Mouse (Mus musculus) liver, adult 2 months (tissue): ENCODE data around the gene Lsm14a. TPM values are rescaled to one million over a fixed set of nuclear protein-coding genes. Genes with fewer than 3 reads are reported as not detected.

Experiments
- DNase-seq: peaks from one replicate; pipeline ENCODE4 v3.0.0-alpha.2; 2011; ENCODE audit warnings: low read depth, low spot score; ENCODE audit errors: extremely low read depth
- H3K27ac ChIP-seq: fragments of 200-500 bp; replicated peaks from 2 replicates; pipeline ENCODE4 v1.5.1; 2012; ENCODE audit warnings: low read depth, mild to moderate bottlenecking, control low read depth, inconsistent platforms, low read length; ENCODE audit not compliant: insufficient read depth
- H3K27me3 ChIP-seq: fragments of 200-500 bp; 2 replicates; pipeline ENCODE4 v1.6.1; 2012; ENCODE audit warnings: mild to moderate bottlenecking, moderate library complexity, low read length, inconsistent platforms; ENCODE audit not compliant: control insufficient read depth, insufficient read depth
- H3K36me3 ChIP-seq: fragments of 200-500 bp; 2 replicates; pipeline ENCODE4 v1.6.1; 2012; ENCODE audit warnings: low read length, inconsistent platforms; ENCODE audit not compliant: control insufficient read depth, insufficient read depth
- H3K4me1 ChIP-seq: fragments of 200-500 bp; 2 replicates; pipeline ENCODE4 v1.6.1; 2011; ENCODE audit warnings: low read length; ENCODE audit not compliant: control insufficient read depth, insufficient read depth
- H3K4me3 ChIP-seq: fragments of 200-500 bp; 2 replicates; pipeline ENCODE4 v1.5.1; 2011; ENCODE audit warnings: low read depth, mild to moderate bottlenecking, control low read depth, low read length, moderate library complexity; ENCODE audit not compliant: insufficient read depth
- H3K79me2 ChIP-seq: fragments of 200-500 bp; 2 replicates; pipeline ENCODE4 v1.6.1; 2012; ENCODE audit warnings: inconsistent platforms, mild to moderate bottlenecking, low read length, moderate library complexity; ENCODE audit not compliant: control insufficient read depth, insufficient read depth
- H3K9ac ChIP-seq: fragments of 200-500 bp; 2 replicates; pipeline ENCODE4 v1.6.1; 2012; ENCODE audit warnings: low read depth, mild to moderate bottlenecking, control low read depth, inconsistent platforms, low read length
- CTCF ChIP-seq: fragments of 200-500 bp; IDR thresholded peaks from 2 replicates; pipeline ENCODE4 v1.5.1; 2011; ENCODE audit warnings: low read depth, low read length, control low read depth
- POLR2A ChIP-seq: fragments of 200-500 bp; IDR thresholded peaks from 2 replicates; pipeline ENCODE4 v1.6.1; 2011; ENCODE audit warnings: low read length, control low read depth; ENCODE audit not compliant: insufficient read depth; ENCODE audit errors: extremely low read depth
- whole genome bisulfite sequencing: fragments of 180-500 bp; shearing (Covaris S2); methylation state at CpG from one replicate; pipeline ENCODE4 v1.1.7; 2018; 5-methylcytosine and 5-hydroxymethylcytosine counted together
- polyA plus RNA-seq: library from polyadenylated mRNA; depleted of rRNA; stranded (reverse); fragments of >200 nt; gene quantifications from 2 replicates; pipeline ENCODE4 v1.2.3, GENCODE M21; 2012
- total RNA-seq: library from RNA; depleted of rRNA; stranded (reverse); fragments of >200 nt; gene quantifications from 2 replicates; pipeline ENCODE4 v1.2.3, GENCODE M21; 2014

Lsm14a gene
- total and polyA plus RNA-seq, 2 experiments: 12.5 to 26.2 TPM

DNA sequence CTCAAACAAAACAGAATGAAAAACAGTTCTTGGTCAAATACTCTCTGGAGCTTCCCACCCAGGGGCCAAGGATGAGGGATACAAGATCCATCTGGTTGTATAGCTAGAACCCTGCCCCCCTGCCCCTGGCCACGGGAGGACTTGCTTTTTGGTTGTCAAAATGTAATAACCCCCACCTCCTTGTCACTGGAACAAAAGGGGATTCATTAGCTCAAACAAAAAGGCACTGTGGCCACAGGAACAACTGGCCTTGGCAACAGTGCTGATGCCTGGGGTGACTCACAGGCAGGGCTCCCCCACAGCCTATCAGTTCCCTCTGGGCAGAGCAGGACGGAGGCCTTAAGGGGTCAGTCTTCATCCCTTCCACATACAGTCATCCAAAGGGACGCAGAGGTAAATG lies 73.2 kb downstream of the Lsm14a start:
- no peak overlapping the region for H3K9ac ChIP-seq
- no peaks in the 10 kb centered on the region for H3K36me3 ChIP-seq
- no peak overlapping the region for H3K27ac ChIP-seq
- 75% methylated on average over 3 of the region's 3 CpGs for WGBS
- TF ChIP-seq CTCF (no peak), POLR2A (no peak)
- no peak overlapping the region for H3K4me3 ChIP-seq
- DNase-seq: no peak
- no peaks in the 10 kb centered on the region for H3K27me3 ChIP-seq
- H3K4me1 ChIP-seq: no peaks in the 10 kb centered on the region
- H3K79me2 ChIP-seq: no peaks in the 10 kb centered on the region

- no peak for DNase-seq
- no peaks in the 10 kb centered on the region for H3K79me2 ChIP-seq
- H3K36me3 ChIP-seq: no peaks in the 10 kb centered on the region
- H3K27ac ChIP-seq: no peak overlapping the region
- H3K9ac ChIP-seq: no peak overlapping the region
- no peaks in the 10 kb centered on the region for H3K4me1 ChIP-seq
- TF ChIP-seq CTCF: no peak
- no peak for TF ChIP-seq POLR2A
- H3K27me3 ChIP-seq: no peaks in the 10 kb centered on the region
- WGBS: 70% methylated on average over 2 of the region's 2 CpGs
- no peak overlapping the region for H3K4me3 ChIP-seq
Measured at GRCm38 (mm10) chr7:34319123-34319522, 74.0 kb downstream of the Lsm14a start.

DNA sequence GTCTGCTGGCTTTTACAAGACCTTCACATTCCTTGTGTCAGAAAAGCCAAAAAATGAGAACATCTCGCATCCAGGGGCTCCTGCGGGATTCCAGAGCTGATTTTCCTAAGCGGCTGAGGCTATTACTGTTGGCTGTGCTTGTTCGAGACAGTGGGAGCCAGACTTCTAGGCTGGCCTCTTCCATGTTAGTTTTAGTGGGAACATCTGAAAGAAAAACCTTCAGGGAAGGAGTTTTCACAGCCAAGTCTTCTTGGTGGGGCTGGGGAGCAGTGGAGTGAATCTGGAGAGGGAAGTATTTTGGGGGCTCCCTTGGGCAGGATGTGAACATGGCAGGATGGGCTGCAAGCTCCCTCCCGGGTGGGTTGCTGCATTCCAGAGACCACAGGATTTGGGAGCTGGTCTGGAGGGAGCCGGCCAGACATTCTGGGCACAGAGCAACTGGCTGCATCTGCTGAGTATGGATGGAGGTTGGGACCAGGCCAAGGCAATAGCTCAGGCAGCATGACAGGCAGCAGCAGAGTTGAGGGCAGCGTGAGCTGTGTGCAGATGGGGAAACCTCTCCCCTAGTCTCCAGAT lies 75.1 kb downstream of the Lsm14a start:
- TF ChIP-seq CTCF: no peak
- no peak for TF ChIP-seq POLR2A
- Histone ChIP-seq H3K4me3 (no peak overlapping the region), H3K9ac (no peak overlapping the region), H3K27ac (no peak overlapping the region), H3K27me3 (no peaks in the 10 kb centered on the region), H3K4me1 (peaks cover 1% of the 10 kb centered on the region), H3K36me3 (no peaks in the 10 kb centered on the region), H3K79me2 (peaks cover under 1% of the 10 kb centered on the region; the same call in 1 of the 2 replicates)
- 86% methylated on average over 7 of the region's 7 CpGs for WGBS
- DNase-seq: no peak

DNA sequence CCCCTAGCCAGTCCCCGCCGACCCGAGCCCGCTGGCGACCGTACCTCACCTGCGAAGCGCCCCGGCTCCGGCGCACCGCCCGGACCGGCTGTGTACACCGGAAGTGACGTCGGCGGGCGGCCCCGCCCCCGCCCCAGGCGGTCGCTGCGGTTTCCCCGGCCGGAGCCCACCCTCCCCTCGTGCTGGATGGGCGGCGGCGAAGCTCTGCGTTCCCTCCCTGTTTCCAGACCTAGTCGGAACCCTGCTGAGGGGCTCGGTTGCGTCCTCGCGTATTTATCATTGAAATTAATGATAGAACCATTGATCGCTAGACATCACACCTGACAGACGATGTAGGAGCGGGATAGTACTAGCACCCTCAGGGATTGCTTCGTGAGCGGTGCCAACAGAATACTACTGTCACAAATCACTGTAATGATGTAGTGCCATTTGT lies 79.7 kb downstream of the Lsm14a start, which contains the start of gene 4931406P16Rik:
Gene 4931406P16Rik, minus strand, starts transcription at position 109 of the 433 bp plus-strand sequence.
- under 1% methylated on average over 41 of the region's 41 CpGs for WGBS
- Histone ChIP-seq H3K4me1 (peaks cover 4% of the 10 kb centered on the region), H3K4me3 (peak within 1 kb of the TSS; percentile 91), H3K27me3 (no peaks in the 10 kb centered on the region), H3K9ac (peak within 1 kb of the TSS; percentile 99), H3K27ac (peak within 1 kb of the TSS; percentile 84), H3K36me3 (peaks cover 4% of the 10 kb centered on the region; the same call in 1 of the 2 replicates), H3K79me2 (peaks cover 15% of the 10 kb centered on the region; the same call in 1 of the 2 replicates)
- DNase-seq: peak; percentile 54
- TF ChIP-seq POLR2A (peak; percentile 71; the same call in 1 of the 2 replicates), CTCF (no peak)

DNA sequence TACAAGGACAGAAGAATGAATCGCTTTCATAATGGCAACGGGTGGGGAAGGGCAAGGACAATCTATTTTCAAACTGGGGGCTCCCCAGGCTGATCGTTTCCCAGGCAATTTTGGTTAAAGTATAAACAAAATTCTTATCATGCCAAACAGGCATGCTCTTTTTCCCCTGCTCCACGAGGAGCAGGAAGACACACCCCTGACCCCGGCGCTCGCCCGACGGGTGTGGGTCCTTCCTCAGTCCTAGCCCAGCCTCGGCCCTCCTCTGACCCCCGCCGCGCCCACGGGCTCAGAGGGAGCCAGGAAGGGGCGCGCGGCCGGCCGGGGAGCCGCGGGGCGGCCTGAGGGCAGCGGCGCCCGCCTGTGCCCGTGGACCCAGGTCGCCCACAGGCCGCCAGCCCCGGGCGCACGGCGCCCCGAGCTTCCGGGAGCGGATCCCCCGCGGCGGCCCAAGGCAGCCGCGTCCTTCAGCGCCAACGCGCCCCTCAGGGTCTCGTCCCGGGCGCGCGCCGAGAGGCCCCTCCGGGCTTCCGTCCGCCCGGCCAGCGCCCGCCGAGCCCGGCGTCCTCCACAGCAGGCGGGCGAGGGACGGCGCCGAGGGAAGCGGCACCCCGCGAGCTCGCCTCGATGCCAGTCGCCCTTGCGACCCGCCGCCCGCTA lies 80.2 kb downstream of the Lsm14a start:
- Histone ChIP-seq H3K27ac (peak overlapping the region; percentile 84), H3K79me2 (peaks cover 19% of the 10 kb centered on the region; the same call in 1 of the 2 replicates), H3K4me3 (peak overlapping the region; percentile 91), H3K36me3 (peaks cover 4% of the 10 kb centered on the region; the same call in 1 of the 2 replicates), H3K27me3 (no peaks in the 10 kb centered on the region), H3K4me1 (peaks cover 5% of the 10 kb centered on the region), H3K9ac (peak overlapping the region; percentile 99)
- WGBS: under 1% methylated on average over 72 of the region's 73 CpGs
- TF ChIP-seq CTCF (no peak), POLR2A (no peak)
- peak; percentile 72 for DNase-seq

DNA sequence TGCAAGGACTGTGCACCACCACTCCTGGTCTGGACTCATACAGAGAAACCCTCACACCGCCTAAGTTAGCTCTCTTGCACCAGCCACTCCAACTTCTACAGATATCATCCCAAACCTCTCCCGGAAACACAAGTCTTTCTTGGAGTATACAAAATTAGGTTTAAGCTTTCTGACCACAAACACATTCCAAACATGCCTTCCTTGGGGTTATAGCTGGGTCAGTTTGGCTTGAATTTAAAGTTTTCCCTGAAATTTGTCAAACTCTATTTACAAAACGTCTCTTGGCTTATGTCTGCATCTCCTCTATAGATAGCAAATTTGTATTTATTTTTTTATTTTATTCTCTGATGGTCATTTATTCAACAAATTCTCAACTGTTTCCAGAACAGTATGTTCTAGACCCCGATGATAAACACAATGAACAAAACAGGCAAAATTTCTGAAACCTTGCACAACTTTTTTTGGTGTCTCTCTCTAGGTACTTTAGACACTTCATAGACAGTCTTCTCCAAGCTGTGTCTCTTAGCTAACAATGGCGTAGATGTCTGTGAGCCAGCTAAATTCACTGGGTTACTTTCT lies 83.8 kb downstream of the Lsm14a start:
- Histone ChIP-seq H3K4me1 (peaks cover 11% of the 10 kb centered on the region), H3K27me3 (no peaks in the 10 kb centered on the region), H3K9ac (no peak overlapping the region), H3K27ac (0 out of 2 replicates have a peak overlapping the region, but pooled peaks have one; percentile 35), H3K4me3 (no peak overlapping the region), H3K36me3 (peaks cover 4% of the 10 kb centered on the region; the same call in 1 of the 2 replicates), H3K79me2 (peaks cover 34% of the 10 kb centered on the region; the same call in 1 of the 2 replicates)
- WGBS: 76% methylated on average over 5 of the region's 5 CpGs
- no peak for DNase-seq
- TF ChIP-seq CTCF (no peak), POLR2A (no peak)
